Mouse (Mus musculus): ENCODE measurements around the gene Gabrr2. TPM values are rescaled to one million over a fixed set of nuclear protein-coding genes. Genes with fewer than 3 reads are reported as not detected.

Gabrr2 gene
- total and polyA plus RNA-seq, 3 experiments = 1.6 to 4.9 (median 2.6) TPM

DNA sequence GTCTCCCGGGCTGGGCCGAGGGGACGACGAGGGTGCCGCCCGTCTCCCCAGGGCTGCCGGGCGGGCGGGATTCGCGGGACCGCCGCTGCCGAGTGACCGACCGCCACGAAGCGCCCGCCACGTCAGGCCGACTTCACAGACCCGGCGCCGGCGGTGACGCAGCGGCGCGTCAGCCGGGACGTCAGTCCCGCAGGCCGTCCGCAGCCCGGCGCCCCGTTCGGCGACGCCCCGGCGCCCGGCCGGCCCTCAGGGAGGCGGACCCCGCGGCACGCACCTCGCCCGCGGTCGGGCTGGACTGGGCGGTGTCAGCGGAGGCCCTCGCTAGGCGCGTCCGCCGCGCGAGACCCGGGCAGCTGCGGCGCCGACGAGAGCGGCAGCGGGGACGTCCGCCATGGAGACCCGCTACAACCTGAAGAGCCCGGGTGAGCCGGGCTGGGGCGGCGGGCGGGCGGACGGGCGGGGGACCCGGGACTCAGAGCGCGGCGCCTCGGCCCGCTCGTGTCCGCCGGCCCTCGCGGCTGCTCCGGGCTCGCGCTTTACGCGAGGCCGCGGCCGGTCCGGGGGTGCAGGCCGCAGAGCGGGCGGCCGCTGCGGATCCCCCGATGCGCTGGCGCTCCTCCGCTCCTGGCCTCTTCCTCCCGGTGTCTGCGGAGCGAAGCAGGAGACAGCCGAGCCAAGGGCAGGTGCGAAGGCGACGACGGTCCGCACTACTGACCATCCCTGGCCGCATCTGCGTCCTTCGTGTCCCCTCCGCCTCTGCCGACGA, 31.4 kb upstream of the Gabrr2 start, which contains the start of gene Ube2j1:
Gene Ube2j1 (plus strand): TSS at position 222 of the 766 bp plus-strand sequence.
- Histone ChIP-seq H3K27me3 (ENCODE audit: control insufficient read depth, insufficient read depth, low read length) (no peaks in the 10 kb centered on the region), H3K9ac (ENCODE audit: low read depth, low read length) (peak within 1 kb of the TSS; percentile 94), H3K4me3 (peak within 1 kb of the TSS; percentile 90), H3K79me2 (replicated peaks; ENCODE audit: control insufficient read depth, insufficient read depth, low read length) (peaks cover 5% of the 10 kb centered on the region; the same call in 1 of the 2 replicates), H3K36me3 (ENCODE audit: control insufficient read depth, insufficient read depth, low read length) (peaks cover 8% of the 10 kb centered on the region), H3K27ac (peak within 1 kb of the TSS; percentile 97), H3K4me1 (ENCODE audit: control insufficient read depth, insufficient read depth, low read length) (peaks cover 6% of the 10 kb centered on the region)
- intact Hi-C loops (cut with DNase I) = loop anchor here (2.0 to 10.0 kb wide), 5 partner anchors 86 to 377 kb away; partner anchors contain the start of genes Lyrm2, Mdn1 and Rngtt
- peak; percentile 68; the same call in 1 of the 2 replicates for TF ChIP-seq POLR2A (IDR thresholded peaks at IDR 0.05; ENCODE audit: insufficient read depth, low read depth, low read length)
- TF ChIP-seq EP300 (IDR thresholded peaks at IDR 0.05; ENCODE audit: insufficient read depth, low read depth, low read length) = no peak
- DNase-seq = peak; percentile 95 to 97
- under 1% methylated on average over 103 of the region's 123 CpGs for WGBS

GRCm38 (mm10) chr4:33032045-33032444, 30.8 kb upstream of the Gabrr2 start:
- Histone ChIP-seq H3K27ac (peak overlapping the region; percentile 97), H3K79me2 (replicated peaks; ENCODE audit: control insufficient read depth, insufficient read depth, low read length) (peaks cover 6% of the 10 kb centered on the region; the same call in 1 of the 2 replicates), H3K36me3 (ENCODE audit: control insufficient read depth, insufficient read depth, low read length) (peaks cover 8% of the 10 kb centered on the region), H3K4me1 (ENCODE audit: control insufficient read depth, insufficient read depth, low read length) (peaks cover 6% of the 10 kb centered on the region), H3K27me3 (ENCODE audit: control insufficient read depth, insufficient read depth, low read length) (no peaks in the 10 kb centered on the region), H3K4me3 (peak overlapping the region; percentile 90), H3K9ac (ENCODE audit: low read depth, low read length) (peak overlapping the region; percentile 94; the same call in 1 of the 2 replicates)
- no peak for TF ChIP-seq CTCF (IDR thresholded peaks at IDR 0.05)
- no peak for TF ChIP-seq POLR2A (IDR thresholded peaks at IDR 0.05; ENCODE audit: insufficient read depth, low read depth, low read length)
- TF ChIP-seq EP300 (IDR thresholded peaks at IDR 0.05; ENCODE audit: insufficient read depth, low read depth, low read length) = no peak
- intact Hi-C loops (cut with DNase I) = loop anchor here (5.0 to 10.0 kb wide), 4 partner anchors 85 to 377 kb away; partner anchors contain the start of genes Lyrm2, Mdn1 and Rngtt
- WGBS = 20% methylated on average over 4 of the region's 4 CpGs
- DNase-seq = no peak

GRCm38 (mm10) chr4:33033515-33033914, 29.3 kb upstream of the Gabrr2 start:
- Histone ChIP-seq H3K4me1 (ENCODE audit: control insufficient read depth, insufficient read depth, low read length) (peaks cover 6% of the 10 kb centered on the region), H3K27me3 (ENCODE audit: control insufficient read depth, insufficient read depth, low read length) (no peaks in the 10 kb centered on the region), H3K9ac (ENCODE audit: low read depth, low read length) (no peak overlapping the region), H3K27ac (no peak overlapping the region), H3K79me2 (replicated peaks; ENCODE audit: control insufficient read depth, insufficient read depth, low read length) (peaks cover 7% of the 10 kb centered on the region), H3K4me3 (no peak overlapping the region), H3K36me3 (ENCODE audit: control insufficient read depth, insufficient read depth, low read length) (peaks cover 8% of the 10 kb centered on the region)
- TF ChIP-seq CTCF (IDR thresholded peaks at IDR 0.05) = no peak
- TF ChIP-seq POLR2A (IDR thresholded peaks at IDR 0.05; ENCODE audit: insufficient read depth, low read depth, low read length) = no peak
- TF ChIP-seq EP300 (IDR thresholded peaks at IDR 0.05; ENCODE audit: insufficient read depth, low read depth, low read length) = no peak
- intact Hi-C loops (cut with DNase I) = loop anchor here (5.0 to 10.0 kb wide), 4 partner anchors 84 to 379 kb away; partner anchors contain the start of genes Lyrm2, Mdn1 and Rngtt
- no peak for DNase-seq
- WGBS = 34% methylated on average over 6 of the region's 6 CpGs

DNA sequence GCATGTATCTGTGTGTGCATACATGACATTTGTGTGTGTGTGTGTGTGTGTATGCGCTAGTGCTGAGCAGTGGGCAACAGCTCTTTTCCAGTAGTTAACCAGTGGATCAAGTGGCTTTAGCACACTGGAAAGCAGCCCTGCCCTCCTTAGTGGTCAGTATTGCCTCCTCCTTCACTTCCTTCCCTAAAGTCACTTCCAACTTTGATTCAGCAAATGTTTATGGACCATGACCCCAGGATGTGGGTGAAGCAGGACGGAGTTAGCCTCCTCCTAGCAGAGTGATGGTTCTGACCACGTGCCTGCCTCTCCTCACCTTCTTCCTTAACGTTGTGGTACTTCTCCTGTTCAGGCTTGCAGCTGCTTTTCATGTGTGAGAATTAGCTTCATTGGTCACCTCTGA, 23.0 kb upstream of the Gabrr2 start:
- no peaks in the 10 kb centered on the region for H3K4me1 ChIP-seq (ENCODE audit: control insufficient read depth, insufficient read depth, low read length)
- TF ChIP-seq POLR2A (IDR thresholded peaks at IDR 0.05; ENCODE audit: insufficient read depth, low read depth, low read length) (no peak), CTCF (IDR thresholded peaks at IDR 0.05) (no peak), EP300 (IDR thresholded peaks at IDR 0.05; ENCODE audit: insufficient read depth, low read depth, low read length) (no peak)
- no peaks in the 10 kb centered on the region for H3K27me3 ChIP-seq (ENCODE audit: control insufficient read depth, insufficient read depth, low read length)
- H3K36me3 ChIP-seq (ENCODE audit: control insufficient read depth, insufficient read depth, low read length) = peaks cover 5% of the 10 kb centered on the region; the same call in 1 of the 2 replicates
- DNase-seq = no peak
- no peak overlapping the region for H3K9ac ChIP-seq (ENCODE audit: low read depth, low read length)
- intact Hi-C loops (cut with DNase I) = loop anchor here (10.0 kb wide), 1 partner anchor 385 kb away; the partner anchor contains the start of gene Mdn1
- H3K79me2 ChIP-seq (replicated peaks; ENCODE audit: control insufficient read depth, insufficient read depth, low read length) = peaks cover 6% of the 10 kb centered on the region; the same call in 1 of the 2 replicates
- 54% methylated on average over 4 of the region's 4 CpGs for WGBS
- no peak overlapping the region for H3K27ac ChIP-seq
- no peak overlapping the region for H3K4me3 ChIP-seq

GRCm38 (mm10) chr4:33049601-33050000, 13.2 kb upstream of the Gabrr2 start:
- DNase-seq = no peak
- no peaks in the 10 kb centered on the region for H3K4me1 ChIP-seq (ENCODE audit: control insufficient read depth, insufficient read depth, low read length)
- intact Hi-C loops (cut with DNase I) = no loop called here
- H3K27me3 ChIP-seq (ENCODE audit: control insufficient read depth, insufficient read depth, low read length) = no peaks in the 10 kb centered on the region
- peaks cover 4% of the 10 kb centered on the region for H3K36me3 ChIP-seq (ENCODE audit: control insufficient read depth, insufficient read depth, low read length)
- WGBS = 94% methylated on average over 11 of the region's 11 CpGs
- TF ChIP-seq EP300 (IDR thresholded peaks at IDR 0.05; ENCODE audit: insufficient read depth, low read depth, low read length) = no peak
- TF ChIP-seq POLR2A (IDR thresholded peaks at IDR 0.05; ENCODE audit: insufficient read depth, low read depth, low read length) = no peak
- no peak for TF ChIP-seq CTCF (IDR thresholded peaks at IDR 0.05)
- no peak overlapping the region for H3K9ac ChIP-seq (ENCODE audit: low read depth, low read length)
- no peak overlapping the region for H3K27ac ChIP-seq
- H3K4me3 ChIP-seq = no peak overlapping the region
- no peaks in the 10 kb centered on the region for H3K79me2 ChIP-seq (replicated peaks; ENCODE audit: control insufficient read depth, insufficient read depth, low read length)

All from heart, adult 2 months (tissue).